Mouse (Mus musculus): ENCODE results near the gene Lin54. TPM values are rescaled to one million over a fixed set of nuclear protein-coding genes. Genes with fewer than 3 reads are reported as not detected.

Gene Lin54
- total RNA-seq (2023), result 23.8 to 35.3 TPM (median 32.5 TPM) in 4 replicates

DNA sequence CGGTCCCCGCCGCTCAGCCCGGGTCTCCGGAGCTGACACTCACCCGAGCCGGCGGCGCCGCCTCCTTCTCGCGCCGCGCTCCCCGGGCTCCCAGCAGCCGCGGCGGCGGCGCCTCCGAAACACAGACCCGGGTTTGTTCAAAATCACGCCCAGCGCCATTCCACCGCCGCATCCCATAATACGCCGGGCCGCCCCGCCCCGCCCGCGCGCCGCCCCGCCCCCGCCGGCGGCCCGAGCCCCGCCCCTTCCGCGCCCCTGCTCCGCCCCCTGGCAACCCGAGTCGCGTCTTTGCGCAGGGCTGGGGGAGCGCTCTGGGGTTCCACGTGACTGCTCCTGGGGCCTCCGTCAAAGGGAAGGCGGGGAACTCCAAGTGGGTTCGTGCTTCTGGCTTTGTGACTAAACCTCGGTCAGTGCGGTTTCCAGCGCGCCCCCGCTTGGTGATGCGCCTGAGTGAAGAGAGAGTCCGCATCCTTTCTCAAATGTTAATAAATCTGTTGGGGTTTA, at the start of gene Lin54:
Gene Lin54 (minus strand): TSS at position 182 of the 504 bp plus-strand sequence.

DNA sequence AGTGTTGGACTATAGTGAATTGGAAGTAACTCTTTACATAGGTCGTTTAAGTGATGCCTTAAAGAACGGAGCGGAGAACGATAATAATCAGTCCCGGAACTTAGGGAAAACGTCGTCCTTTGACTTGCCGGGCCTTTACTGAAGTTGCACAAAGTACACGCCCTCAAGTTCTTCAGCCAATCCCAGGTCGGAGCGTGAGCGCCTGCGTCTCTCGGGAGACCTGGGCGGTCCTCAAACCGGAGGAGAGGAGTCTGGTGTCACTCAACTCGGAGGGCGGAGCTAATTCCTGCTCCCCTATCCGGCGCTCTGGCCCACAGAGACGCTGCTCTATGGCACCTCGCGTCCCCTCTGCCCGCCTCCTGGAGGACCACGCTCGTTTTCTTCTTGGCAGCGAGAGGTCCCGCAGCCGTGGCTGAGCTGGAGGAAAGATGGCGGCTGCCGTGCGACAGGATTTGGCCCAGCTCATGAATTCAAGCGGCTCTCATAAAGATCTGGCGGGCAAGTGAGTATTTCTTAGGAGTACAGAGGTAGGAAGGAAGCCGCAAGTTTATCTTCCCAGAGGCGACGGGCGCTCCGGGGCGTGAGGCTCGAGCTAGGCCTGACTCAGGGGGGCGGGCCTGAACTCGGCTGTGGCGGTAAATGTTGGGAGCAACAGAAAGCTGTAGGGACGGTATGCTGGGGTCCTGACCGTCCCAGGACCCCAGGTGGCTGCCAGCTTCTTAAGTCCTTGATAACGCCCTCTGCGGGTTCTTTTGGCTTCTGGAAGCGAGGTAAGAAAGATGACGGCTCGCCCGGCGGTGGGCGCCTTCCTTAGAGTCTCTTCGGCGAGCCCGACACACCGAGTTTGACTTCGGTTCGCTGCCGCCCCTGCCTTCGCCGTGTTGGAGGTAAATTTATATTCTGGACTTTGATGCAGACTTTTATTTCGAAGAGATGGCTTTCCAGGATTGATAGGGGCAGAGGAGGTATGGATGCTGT, 17.9 kb upstream of the Lin54 start, which contains the start of gene Cops4:
Gene Cops4 (plus strand): TSS at position 261 of the 978 bp plus-strand sequence.

DNA sequence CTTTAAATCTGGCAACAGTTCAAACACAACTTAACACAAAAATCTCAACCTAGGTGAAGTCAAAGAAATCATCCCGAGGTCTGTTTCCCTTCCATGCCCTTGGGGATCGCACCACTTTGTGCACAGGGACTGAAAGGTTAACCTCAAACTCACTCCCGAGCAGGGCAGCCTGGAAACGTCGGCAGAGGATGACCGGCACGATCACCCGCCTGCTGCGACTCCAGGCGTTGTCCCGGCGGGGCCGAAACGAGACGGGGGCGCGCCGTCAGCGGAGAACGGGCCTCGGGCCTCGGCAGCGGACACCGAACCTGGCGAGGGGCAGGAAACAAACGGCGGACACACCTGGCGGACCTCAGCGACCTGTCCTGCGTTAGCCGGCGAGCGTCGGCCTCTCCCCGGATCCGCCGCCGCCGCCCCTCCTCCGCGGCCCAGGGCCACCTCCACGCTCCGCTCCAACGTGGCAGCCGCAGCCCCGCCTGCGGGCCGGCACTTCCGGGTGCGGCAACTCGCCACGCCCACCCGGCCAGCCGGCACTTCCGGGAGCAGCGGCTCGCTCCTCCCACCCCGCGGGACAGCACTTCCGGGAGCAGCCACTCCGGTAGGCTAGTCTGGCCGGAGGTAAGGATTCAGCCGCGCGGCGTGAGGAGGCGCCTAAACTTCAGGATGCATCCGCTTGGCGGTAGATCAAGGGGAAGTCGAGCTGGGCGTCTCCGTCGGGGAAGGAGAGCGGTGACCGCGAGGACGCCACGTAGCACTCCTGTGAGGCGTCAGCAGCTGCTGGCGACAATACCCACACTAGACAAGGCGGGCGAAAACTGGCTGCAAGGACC, 84.5 kb downstream of the Lin54 start, which contains the start of gene Sec31a:
Gene Sec31a (minus strand): TSS at position 474 of the 830 bp plus-strand sequence.

Other genes starting within 250 kb of the Lin54 start
- gene Sec31a, start 84.4 kb downstream of the Lin54 start, total RNA-seq (2023), result 142 to 157 TPM (median 150 TPM) in 4 replicates
- 66.7 to 76.9 TPM (median 74.0 TPM) in 4 replicates for gene Cops4, start 17.7 kb upstream of the Lin54 start, total RNA-seq (2023)
- 376 to 429 TPM (median 403 TPM) in 4 replicates for gene Plac8, start 71.6 kb upstream of the Lin54 start, total RNA-seq (2023)
- gene Coq2, start 174.5 kb upstream of the Lin54 start, total RNA-seq (2023), result 53.3 to 59.4 TPM (median 56.1 TPM) in 4 replicates
- gene Hpse, start 219.1 kb upstream of the Lin54 start, total RNA-seq (2023), result 12.0 to 14.7 TPM (median 14.0 TPM) in 4 replicates